Mouse (Mus musculus): Measurements from ENCODE around the gene Arl2. TPM values are rescaled to one million over a fixed set of nuclear protein-coding genes. Genes with fewer than 3 reads are reported as not detected.

Gene Arl2
- polyA plus RNA-seq (2015; fragmentation: Nextera tagmentation; extraction: Ambion mirVana), result 96.9 and 106 TPM in 2 replicates

- no peaks in the 10 kb centered on the region for H3K9me3 ChIP-seq
- ATAC-seq (ENCODE audit: borderline replicate concordance, extremely low read depth, low FRiP score, low TSS enrichment), result peak; percentile 73
- H3K4me3 ChIP-seq, result peak within 1 kb of the TSS; percentile 79
- H3K9ac ChIP-seq, result peak within 1 kb of the TSS; percentile 85
- H3K4me1 ChIP-seq, result peaks cover 16% of the 10 kb centered on the region
- H3K27me3 ChIP-seq, result no peaks in the 10 kb centered on the region
- WGBS, result 1% methylated on average over 15 of the region's 15 CpGs
- H3K4me2 ChIP-seq, result peak within 1 kb of the TSS; percentile 82
- H3K27ac ChIP-seq, result peak within 1 kb of the TSS; percentile 95
- peaks cover 11% of the 10 kb centered on the region for H3K36me3 ChIP-seq
Observed at GRCm38 (mm10) chr19:6141394-6141749, at the start of gene Arl2. Arl2 (minus strand) TSS chr19:6141548.

- Histone ChIP-seq H3K4me2 (no peak within 1 kb of the TSS), H3K9ac (no peak within 1 kb of the TSS), H3K9me3 (no peaks in the 10 kb centered on the region), H3K4me1 (no peaks in the 10 kb centered on the region), H3K27me3 (no peaks in the 10 kb centered on the region), H3K27ac (no peak within 1 kb of the TSS), H3K36me3 (no peaks in the 10 kb centered on the region), H3K4me3 (no peak within 1 kb of the TSS)
- 84% methylated on average over 23 of the region's 23 CpGs for WGBS
- ATAC-seq (ENCODE audit: borderline replicate concordance, extremely low read depth, low FRiP score, low TSS enrichment), result no peak
Observed at GRCm38 (mm10) chr19:6184131-6184530, 42.8 kb upstream of the Arl2 start, which contains the start of gene Majin. Majin (plus strand) TSS chr19:6184388.

GRCm38 (mm10) chr19:6182534-6182933, 41.2 kb upstream of the Arl2 start:
- no peak for ATAC-seq (ENCODE audit: borderline replicate concordance, extremely low read depth, low FRiP score, low TSS enrichment)
- no peaks in the 10 kb centered on the region for H3K9me3 ChIP-seq
- no peak overlapping the region for H3K4me3 ChIP-seq
- no peak overlapping the region for H3K4me2 ChIP-seq
- no peaks in the 10 kb centered on the region for H3K4me1 ChIP-seq
- H3K27ac ChIP-seq, result no peak overlapping the region
- no peaks in the 10 kb centered on the region for H3K27me3 ChIP-seq
- H3K9ac ChIP-seq, result no peak overlapping the region
- WGBS, result 19% methylated on average over 3 of the region's 3 CpGs
- H3K36me3 ChIP-seq, result no peaks in the 10 kb centered on the region

GRCm38 (mm10) chr19:6181629-6182028, 40.3 kb upstream of the Arl2 start:
- no peak overlapping the region for H3K27ac ChIP-seq
- H3K4me2 ChIP-seq, result no peak overlapping the region
- H3K4me1 ChIP-seq, result no peaks in the 10 kb centered on the region
- no peaks in the 10 kb centered on the region for H3K36me3 ChIP-seq
- no peak for ATAC-seq (ENCODE audit: borderline replicate concordance, extremely low read depth, low FRiP score, low TSS enrichment)
- H3K4me3 ChIP-seq, result no peak overlapping the region
- H3K27me3 ChIP-seq, result no peaks in the 10 kb centered on the region
- no peak overlapping the region for H3K9ac ChIP-seq
- H3K9me3 ChIP-seq, result no peaks in the 10 kb centered on the region
- 9% methylated on average over 5 of the region's 5 CpGs for WGBS

- H3K9ac ChIP-seq, result no peak overlapping the region
- H3K27ac ChIP-seq, result no peak overlapping the region
- H3K9me3 ChIP-seq, result no peaks in the 10 kb centered on the region
- H3K4me1 ChIP-seq, result no peaks in the 10 kb centered on the region
- ATAC-seq (ENCODE audit: borderline replicate concordance, extremely low read depth, low FRiP score, low TSS enrichment), result no peak
- 93% methylated on average over 6 of the region's 6 CpGs for WGBS
- no peak overlapping the region for H3K4me3 ChIP-seq
- H3K36me3 ChIP-seq, result no peaks in the 10 kb centered on the region
- H3K27me3 ChIP-seq, result no peaks in the 10 kb centered on the region
- no peak overlapping the region for H3K4me2 ChIP-seq
Observed at GRCm38 (mm10) chr19:6178775-6179174, 37.4 kb upstream of the Arl2 start.

- Histone ChIP-seq H3K27ac (no peak overlapping the region), H3K4me2 (no peak overlapping the region), H3K4me1 (no peaks in the 10 kb centered on the region), H3K4me3 (no peak overlapping the region), H3K27me3 (no peaks in the 10 kb centered on the region), H3K9me3 (no peaks in the 10 kb centered on the region), H3K36me3 (no peaks in the 10 kb centered on the region), H3K9ac (no peak overlapping the region)
- no peak for ATAC-seq (ENCODE audit: borderline replicate concordance, extremely low read depth, low FRiP score, low TSS enrichment)
- WGBS, result 15% methylated on average over 5 of the region's 5 CpGs
Observed at GRCm38 (mm10) chr19:6174771-6175170, 33.4 kb upstream of the Arl2 start.

GRCm38 (mm10) chr19:6171215-6171614, 29.9 kb upstream of the Arl2 start:
- H3K36me3 ChIP-seq, result no peaks in the 10 kb centered on the region
- H3K4me2 ChIP-seq, result no peak overlapping the region
- no peaks in the 10 kb centered on the region for H3K27me3 ChIP-seq
- ATAC-seq (ENCODE audit: borderline replicate concordance, extremely low read depth, low FRiP score, low TSS enrichment), result no peak
- H3K9me3 ChIP-seq, result no peaks in the 10 kb centered on the region
- H3K4me3 ChIP-seq, result no peak overlapping the region
- H3K27ac ChIP-seq, result no peak overlapping the region
- WGBS, result 71% methylated on average over 8 of the region's 8 CpGs
- H3K4me1 ChIP-seq, result no peaks in the 10 kb centered on the region
- H3K9ac ChIP-seq, result no peak overlapping the region

- 70% methylated on average over 4 of the region's 4 CpGs for WGBS
- Histone ChIP-seq H3K27ac (no peak overlapping the region), H3K36me3 (no peaks in the 10 kb centered on the region), H3K27me3 (no peaks in the 10 kb centered on the region), H3K9ac (no peak overlapping the region), H3K4me3 (no peak overlapping the region), H3K9me3 (no peaks in the 10 kb centered on the region), H3K4me1 (no peaks in the 10 kb centered on the region; the same call in 1 of the 2 replicates), H3K4me2 (no peak overlapping the region)
- no peak for ATAC-seq (ENCODE audit: borderline replicate concordance, extremely low read depth, low FRiP score, low TSS enrichment)
Observed at GRCm38 (mm10) chr19:6166750-6167149, 25.4 kb upstream of the Arl2 start.

- H3K4me1 ChIP-seq, result no peaks in the 10 kb centered on the region; the same call in 1 of the 2 replicates
- 43% methylated on average over 10 of the region's 10 CpGs for WGBS
- H3K4me2 ChIP-seq, result peak overlapping the region; percentile 17; the same call in 1 of the 2 replicates
- no peaks in the 10 kb centered on the region for H3K36me3 ChIP-seq
- no peak overlapping the region for H3K27ac ChIP-seq
- H3K4me3 ChIP-seq, result no peak overlapping the region
- no peak for ATAC-seq (ENCODE audit: borderline replicate concordance, extremely low read depth, low FRiP score, low TSS enrichment)
- no peaks in the 10 kb centered on the region for H3K9me3 ChIP-seq
- no peaks in the 10 kb centered on the region for H3K27me3 ChIP-seq
- H3K9ac ChIP-seq, result no peak overlapping the region
Observed at GRCm38 (mm10) chr19:6163872-6164547, 22.7 kb upstream of the Arl2 start.

- Histone ChIP-seq H3K27ac (no peak overlapping the region), H3K4me3 (no peak overlapping the region), H3K4me2 (no peak overlapping the region), H3K9ac (no peak overlapping the region), H3K27me3 (no peaks in the 10 kb centered on the region), H3K9me3 (no peaks in the 10 kb centered on the region), H3K4me1 (no peaks in the 10 kb centered on the region), H3K36me3 (no peaks in the 10 kb centered on the region)
- no peak for ATAC-seq (ENCODE audit: borderline replicate concordance, extremely low read depth, low FRiP score, low TSS enrichment)
- WGBS, result 70% methylated on average over 6 of the region's 6 CpGs
Observed at GRCm38 (mm10) chr19:6157220-6157619, 15.9 kb upstream of the Arl2 start.

- Histone ChIP-seq H3K9me3 (no peaks in the 10 kb centered on the region), H3K4me1 (no peaks in the 10 kb centered on the region), H3K9ac (no peak overlapping the region), H3K27ac (no peak overlapping the region), H3K4me3 (no peak overlapping the region), H3K36me3 (no peaks in the 10 kb centered on the region), H3K4me2 (no peak overlapping the region), H3K27me3 (no peaks in the 10 kb centered on the region)
- 58% methylated on average over 8 of the region's 8 CpGs for WGBS
- no peak for ATAC-seq (ENCODE audit: borderline replicate concordance, extremely low read depth, low FRiP score, low TSS enrichment)
Observed at GRCm38 (mm10) chr19:6156372-6156771, 15.0 kb upstream of the Arl2 start.

GRCm38 (mm10) chr19:6155174-6155573, 13.8 kb upstream of the Arl2 start:
- H3K27ac ChIP-seq, result no peak overlapping the region
- no peak overlapping the region for H3K9ac ChIP-seq
- no peaks in the 10 kb centered on the region for H3K36me3 ChIP-seq
- no peaks in the 10 kb centered on the region for H3K27me3 ChIP-seq
- H3K4me3 ChIP-seq, result no peak overlapping the region
- ATAC-seq (ENCODE audit: borderline replicate concordance, extremely low read depth, low FRiP score, low TSS enrichment), result no peak
- 76% methylated on average over 9 of the region's 9 CpGs for WGBS
- no peak overlapping the region for H3K4me2 ChIP-seq
- H3K9me3 ChIP-seq, result no peaks in the 10 kb centered on the region
- no peaks in the 10 kb centered on the region for H3K4me1 ChIP-seq

GRCm38 (mm10) chr19:6144842-6145241, 3.5 kb upstream of the Arl2 start:
- no peak overlapping the region for H3K9ac ChIP-seq
- H3K27me3 ChIP-seq, result no peaks in the 10 kb centered on the region
- no peak overlapping the region for H3K4me3 ChIP-seq
- no peak overlapping the region for H3K4me2 ChIP-seq
- no peak for ATAC-seq (ENCODE audit: borderline replicate concordance, extremely low read depth, low FRiP score, low TSS enrichment)
- peaks cover 12% of the 10 kb centered on the region for H3K4me1 ChIP-seq
- H3K36me3 ChIP-seq, result no peaks in the 10 kb centered on the region
- H3K27ac ChIP-seq, result no peak overlapping the region
- WGBS, result 60% methylated on average over 5 of the region's 5 CpGs
- H3K9me3 ChIP-seq, result no peaks in the 10 kb centered on the region
